In genomic region chr8:123874324-123874723, GRCm38 (mm10) we compare ENCODE assay signal across 23 mouse cellular contexts. TPM values are rescaled to one million over a fixed set of nuclear protein-coding genes. Genes with fewer than 3 reads are reported as not detected.
A peak's percentile ranks its signal among the peaks of the same experiment; 100 is the strongest.
DNase-seq lines count a peak whose midpoint lies in the region; ATAC-seq and TF ChIP-seq lines count a peak whose summit lies in the region.
"Had no signal": no experiment of that assay in that cellular context is flagged by ENCODE, and none has a peak within 500 bp of the region (broad histone marks: within the 10 kb centered on the region; RNA-seq: fewer than 3 reads in every experiment).

No protein-coding gene starts in this region.

- no peak overlapping the region for H3K27ac ChIP-seq in midbrain, postnatal 0 days (ENCODE audit: low read depth, low read length)
- H3K27ac ChIP-seq: embryonic facial prominence, embryonic 13.5 days; forebrain, embryonic 13.5 days; hindbrain, embryonic 10.5 days; hindbrain, embryonic 14.5 days had no signal

- H3K9me3 ChIP-seq in midbrain, postnatal 0 days (ENCODE audit: low read length), result no peaks in the 10 kb centered on the region
- H3K9me3 ChIP-seq: embryonic facial prominence, embryonic 13.5 days; forebrain, embryonic 13.5 days; G1E; heart, embryonic 12.5 days; hindbrain, embryonic 10.5 days had no signal

- H3K4me1 ChIP-seq in midbrain, postnatal 0 days (ENCODE audit: insufficient read depth, low read length), result no peaks in the 10 kb centered on the region
- H3K4me1 ChIP-seq: forebrain, embryonic 13.5 days had no signal

- 72% methylated on average over 11 of the region's 11 CpGs for WGBS in midbrain, postnatal 0 days

- ATAC-seq in frontal cortex, adult (ENCODE audit: low TSS enrichment), result peak; percentile 82
- no peak for ATAC-seq in midbrain, postnatal 0 days (ENCODE audit: low FRiP score)
- ATAC-seq: CD4-positive, CD25-positive, alpha-beta regulatory T cell, adult 4 months; forebrain, embryonic 13.5 days; forebrain, postnatal 0 days had no signal

- no peak overlapping the region for H3K4me3 ChIP-seq in midbrain, postnatal 0 days (ENCODE audit: low read depth, low read length)
- H3K4me3 ChIP-seq: embryonic facial prominence, embryonic 13.5 days; forebrain, embryonic 13.5 days; heart, embryonic 12.5 days; hindbrain, embryonic 10.5 days had no signal

- no peak for DNase-seq in frontal cortex, postnatal 14 days (ENCODE audit: low spot score in 2 of 2)
- DNase-seq in left cerebral cortex, adult 18-20 months (ENCODE audit: low spot score in 2 of 2), result peak; percentile 47 to 69
- no peak for DNase-seq in left cerebral cortex, adult 11 months (ENCODE audit: low spot score)
- peak; percentile 64 to 73 for DNase-seq in right cerebral cortex, adult 2 months (ENCODE audit: low spot score in 2 of 2)
- no peak for DNase-seq in right cerebral cortex, postnatal 14 days
- DNase-seq in lung, postnatal 14 days, result no peak
- no peak for DNase-seq in midbrain, postnatal 0 days (ENCODE audit: low spot score)
- DNase-seq: adrenal gland, adult 8-10 months; adrenal gland, postnatal 36 days; B cell, adult 2 months; cerebellum, adult 11 months; cerebellum, adult 9-10 months; cerebellum, postnatal 25 days; forebrain, postnatal 0 days; gastrocnemius, postnatal 14 days had no signal

- H3K9ac ChIP-seq in midbrain, postnatal 0 days (replicated peaks; ENCODE audit: low read length, poor library complexity, severe bottlenecking), result no peak overlapping the region
- H3K9ac ChIP-seq: embryonic facial prominence, embryonic 13.5 days; forebrain, embryonic 13.5 days; forebrain, postnatal 0 days; heart, embryonic 12.5 days; hindbrain, embryonic 14.5 days had no signal

- no peaks in the 10 kb centered on the region for H3K27me3 ChIP-seq in midbrain, postnatal 0 days (ENCODE audit: insufficient read depth, low read length)
- H3K27me3 ChIP-seq: embryonic facial prominence, embryonic 13.5 days; forebrain, embryonic 13.5 days; heart, embryonic 12.5 days had no signal

- no peak overlapping the region for H3K4me2 ChIP-seq in midbrain, postnatal 0 days (ENCODE audit: low read depth, low read length, poor library complexity, severe bottlenecking)
- H3K4me2 ChIP-seq: embryonic facial prominence, embryonic 13.5 days; forebrain, embryonic 13.5 days; heart, embryonic 12.5 days; hindbrain, embryonic 14.5 days had no signal

- H3K36me3 ChIP-seq in midbrain, postnatal 0 days (ENCODE audit: insufficient read depth, low read length), result no peaks in the 10 kb centered on the region
- H3K36me3 ChIP-seq: embryonic facial prominence, embryonic 13.5 days; G1E; heart, embryonic 12.5 days; hindbrain, embryonic 10.5 days had no signal

- no peak for TF ChIP-seq CTCF in midbrain, postnatal 0 days (IDR thresholded peaks at IDR 0.05)

RNA-seq across cellular contexts. Expression of gene Ccsap, which starts 14.3 kb away (rescaled TPM):
- total RNA-seq in left cerebral cortex, adult 18-20 months (2021), result 10 to 100 TPM; 62.6 to 74.7 TPM
- total RNA-seq in midbrain, postnatal 0 days (2014; rRNA removed), result 9.9 and 16.3 TPM in 2 replicates
- 5.2 and 5.5 TPM in 2 replicates for polyA plus RNA-seq in midbrain, postnatal 0 days (2015; fragmentation: Nextera tagmentation; extraction: Ambion mirVana)

RNA-seq across cellular contexts. Expression of gene Acta1, which starts 20.2 kb away (rescaled TPM):
- 10 to 100 TPM; 10.2 to 11.9 TPM for total RNA-seq in left cerebral cortex, adult 18-20 months (2021)
- total RNA-seq in midbrain, postnatal 0 days (2014; rRNA removed), result 12.3 and 22.7 TPM in 2 replicates
- polyA plus RNA-seq in midbrain, postnatal 0 days (2015; fragmentation: Nextera tagmentation; extraction: Ambion mirVana), result 18.9 and 19.5 TPM in 2 replicates
- total RNA-seq: G1E had no signal

Comparison
In these comparisons a context has a peak if more than half of its experiments do, and no peak if none do; other contexts are left out.
1. DNase-seq: peak in left cerebral cortex, adult 18-20 months (2 of 2) and right cerebral cortex, adult 2 months (2 of 2); none in frontal cortex, postnatal 14 days (0 of 2), left cerebral cortex, adult 11 months (single experiment), right cerebral cortex, postnatal 14 days (single experiment), lung, postnatal 14 days (single experiment) and midbrain, postnatal 0 days (single experiment).